Mouse (Mus musculus): ENCODE data around the gene St3gal6. TPM values are rescaled to one million over a fixed set of nuclear protein-coding genes. Genes with fewer than 3 reads are reported as not detected.

The St3gal6 gene
- polyA plus RNA-seq, 1 experiment from 2014 or later = 23.5 TPM

DNA sequence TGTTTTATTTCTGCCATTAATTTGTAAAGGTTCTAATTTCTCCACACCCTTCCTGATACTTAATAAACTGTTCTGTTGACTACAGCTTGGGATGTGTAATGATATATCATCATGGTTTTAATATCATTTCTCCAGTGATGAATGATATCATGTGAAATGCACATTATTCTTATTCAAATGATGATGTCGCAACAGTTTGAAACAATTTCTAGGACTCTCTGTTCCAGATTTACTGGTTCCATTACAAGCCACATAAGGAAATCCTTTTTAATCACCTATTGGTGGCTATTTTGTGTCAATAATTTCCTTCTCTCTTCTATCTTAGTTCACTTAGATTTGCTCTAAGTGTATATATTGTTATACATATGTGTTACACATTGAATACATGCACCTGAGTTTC, 91.7 kb downstream of the St3gal6 start:
- H3K36me3 ChIP-seq (ENCODE audit: control insufficient read depth, insufficient read depth, low read length) = peaks cover 4% of the 10 kb centered on the region; the same call in 1 of the 2 replicates
- ATAC-seq = no peak
- H3K4me2 ChIP-seq (ENCODE audit: low read depth, low read length) = no peak overlapping the region
- WGBS = 98% methylated on average over 1 of the region's 1 CpGs
- no peak overlapping the region for H3K9ac ChIP-seq (ENCODE audit: low read depth, low read length)
- H3K9me3 ChIP-seq (ENCODE audit: control insufficient read depth, low read length) = no peaks in the 10 kb centered on the region
- H3K27me3 ChIP-seq (replicated peaks; ENCODE audit: control insufficient read depth, insufficient read depth, low read length) = no peaks in the 10 kb centered on the region
- H3K4me3 ChIP-seq (ENCODE audit: low read length) = no peak overlapping the region
- no peak overlapping the region for H3K27ac ChIP-seq (ENCODE audit: low read length)
- no peaks in the 10 kb centered on the region for H3K4me1 ChIP-seq (ENCODE audit: control insufficient read depth, insufficient read depth, low read length)

DNA sequence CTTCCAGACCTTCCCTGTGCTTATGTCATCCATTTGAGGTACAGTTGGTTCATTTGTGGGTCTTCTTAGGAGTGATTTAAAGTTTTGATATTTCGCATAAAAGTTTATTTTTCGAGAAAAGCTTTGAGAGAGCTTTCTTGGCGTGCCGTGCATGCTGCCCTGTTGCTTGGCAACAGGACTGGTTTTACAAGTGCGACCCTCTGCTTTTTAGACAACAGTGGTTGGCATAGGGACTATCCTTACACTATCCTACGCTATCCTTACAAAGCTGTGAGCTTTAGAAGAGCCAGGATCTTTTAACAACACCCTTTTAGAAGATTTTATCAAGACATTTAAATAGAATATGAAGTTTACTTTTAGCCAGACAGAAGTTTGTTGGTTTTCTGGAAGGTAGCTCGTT, 93.8 kb downstream of the St3gal6 start:
- H3K4me3 ChIP-seq (ENCODE audit: low read length) = no peak overlapping the region
- H3K27me3 ChIP-seq (replicated peaks; ENCODE audit: control insufficient read depth, insufficient read depth, low read length) = no peaks in the 10 kb centered on the region
- WGBS = 70% methylated on average over 7 of the region's 7 CpGs
- no peak overlapping the region for H3K27ac ChIP-seq (ENCODE audit: low read length)
- no peaks in the 10 kb centered on the region for H3K4me1 ChIP-seq (ENCODE audit: control insufficient read depth, insufficient read depth, low read length)
- no peaks in the 10 kb centered on the region for H3K9me3 ChIP-seq (ENCODE audit: control insufficient read depth, low read length)
- no peak overlapping the region for H3K9ac ChIP-seq (ENCODE audit: low read depth, low read length)
- no peaks in the 10 kb centered on the region for H3K36me3 ChIP-seq (ENCODE audit: control insufficient read depth, insufficient read depth, low read length)
- ATAC-seq = no peak
- H3K4me2 ChIP-seq (ENCODE audit: low read depth, low read length) = no peak overlapping the region

- Histone ChIP-seq H3K36me3 (ENCODE audit: control insufficient read depth, insufficient read depth, low read length) (no peaks in the 10 kb centered on the region), H3K27me3 (replicated peaks; ENCODE audit: control insufficient read depth, insufficient read depth, low read length) (no peaks in the 10 kb centered on the region), H3K4me3 (ENCODE audit: low read length) (no peak overlapping the region), H3K4me1 (ENCODE audit: control insufficient read depth, insufficient read depth, low read length) (peaks cover 13% of the 10 kb centered on the region; the same call in 1 of the 2 replicates), H3K4me2 (ENCODE audit: low read depth, low read length) (no peak overlapping the region), H3K27ac (ENCODE audit: low read length) (peak overlapping the region; percentile 30; the same call in 1 of the 2 replicates), H3K9ac (ENCODE audit: low read depth, low read length) (no peak overlapping the region), H3K9me3 (ENCODE audit: control insufficient read depth, low read length) (no peaks in the 10 kb centered on the region)
- WGBS = 34% methylated on average over 11 of the region's 11 CpGs
- peak; percentile 83 for ATAC-seq
Observed at GRCm38 (mm10) chr16:58421696-58422354, 102.2 kb downstream of the St3gal6 start.

Other genes with a start within 250 kb of the St3gal6 start
- 2.5 and 2.8 TPM in 2 replicates for gene Dcbld2, start 115.8 kb downstream of the St3gal6 start, polyA plus RNA-seq (2015; fragmentation: Nextera tagmentation; extraction: Ambion mirVana)
- not detected in 2 replicates for gene Gm813, start 92.7 kb upstream of the St3gal6 start, polyA plus RNA-seq (2015; fragmentation: Nextera tagmentation; extraction: Ambion mirVana)
- not detected in 2 replicates for gene E330017A01Rik, start 114.5 kb upstream of the St3gal6 start, polyA plus RNA-seq (2015; fragmentation: Nextera tagmentation; extraction: Ambion mirVana)
- gene Cpox, start 146.0 kb upstream of the St3gal6 start, polyA plus RNA-seq (2015; fragmentation: Nextera tagmentation; extraction: Ambion mirVana) = 60.6 and 70.3 TPM in 2 replicates
- 0.11 and 0.24 TPM in 2 replicates for gene Gpr15, start 194.8 kb upstream of the St3gal6 start, polyA plus RNA-seq (2015; fragmentation: Nextera tagmentation; extraction: Ambion mirVana)
- gene Cldnd1, start 203.7 kb upstream of the St3gal6 start, polyA plus RNA-seq (2015; fragmentation: Nextera tagmentation; extraction: Ambion mirVana) = 93.7 and 97.5 TPM in 2 replicates
- gene Olfr172, start 238.9 kb upstream of the St3gal6 start, polyA plus RNA-seq (2015; fragmentation: Nextera tagmentation; extraction: Ambion mirVana) = not detected in 2 replicates

Data from intestine, embryonic 16.5 days (tissue).